Mouse (Mus musculus): ENCODE results near the gene Akap8l.

The Akap8l gene

DNA sequence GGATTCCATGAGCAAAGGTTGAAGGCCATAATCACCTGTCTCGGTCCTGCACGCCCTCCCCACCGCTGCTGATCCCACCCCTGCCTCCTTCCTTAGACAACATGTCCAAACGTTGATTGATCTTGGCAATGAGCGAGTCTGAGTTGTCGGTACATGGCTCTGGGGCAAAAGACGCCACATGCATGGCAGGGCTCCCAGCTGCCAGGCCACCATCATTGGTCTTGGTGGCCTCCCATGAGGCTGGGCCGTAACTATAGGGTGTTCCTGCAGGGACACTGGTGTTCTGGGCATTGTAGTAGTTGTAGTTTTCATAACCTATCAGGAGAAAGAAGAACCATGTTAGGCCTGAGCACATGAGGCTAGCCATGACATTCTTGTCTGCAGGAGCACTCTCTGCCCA, 33.4 kb downstream of the Akap8l start:
- no peak for DNase-seq

- DNase-seq: no peak
Observed at GRCm38 (mm10) chr17:32315560-32315959, 34.8 kb downstream of the Akap8l start.

DNA sequence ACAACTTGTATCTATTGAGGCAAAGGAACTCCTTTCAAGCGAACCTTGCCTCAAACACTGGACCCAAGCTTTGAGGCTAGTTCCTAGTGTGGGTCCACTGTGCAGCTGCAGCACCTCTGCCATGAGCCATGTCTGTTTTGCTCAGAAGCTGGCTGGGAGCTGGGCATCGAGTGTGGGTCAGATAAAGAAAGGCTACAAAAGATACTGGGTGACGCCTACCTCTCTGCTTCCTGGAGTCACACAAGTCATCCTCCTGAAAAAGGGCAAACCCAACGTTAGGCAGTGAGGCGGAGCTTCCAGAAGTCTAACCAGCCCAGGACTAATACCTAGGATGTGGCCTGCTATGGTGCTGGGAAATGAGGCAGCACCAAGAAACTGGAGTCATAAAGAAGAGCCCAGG, 36.5 kb downstream of the Akap8l start:
- DNase-seq: no peak

DNA sequence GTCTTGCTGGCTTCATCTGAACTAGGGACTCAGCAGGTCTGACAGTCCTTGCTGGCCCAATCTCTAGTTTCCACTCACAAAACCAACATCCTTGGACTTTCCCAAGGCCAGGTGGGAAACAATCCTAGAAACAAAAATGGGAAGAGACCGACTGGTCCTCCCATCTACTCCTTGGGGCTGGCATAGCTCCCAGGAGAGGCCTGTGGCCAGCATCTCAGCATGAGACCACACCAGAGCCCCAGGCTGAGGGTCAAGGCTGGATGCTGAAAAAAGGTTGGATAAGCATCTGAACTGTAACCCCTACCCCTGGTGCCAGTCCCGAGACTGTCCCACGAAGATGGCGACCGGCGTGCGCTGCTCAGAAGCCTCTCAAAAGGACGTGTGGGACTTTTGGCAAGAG, 37.6 kb downstream of the Akap8l start:
- no peak for DNase-seq

- no peak for DNase-seq
Observed at GRCm38 (mm10) chr17:32307963-32308362, 42.4 kb downstream of the Akap8l start.

GRCm38 (mm10) chr17:32298125-32298524, 52.3 kb downstream of the Akap8l start:
- DNase-seq: no peak

GRCm38 (mm10) chr17:32295901-32296300, 54.5 kb downstream of the Akap8l start:
- DNase-seq: no peak

DNA sequence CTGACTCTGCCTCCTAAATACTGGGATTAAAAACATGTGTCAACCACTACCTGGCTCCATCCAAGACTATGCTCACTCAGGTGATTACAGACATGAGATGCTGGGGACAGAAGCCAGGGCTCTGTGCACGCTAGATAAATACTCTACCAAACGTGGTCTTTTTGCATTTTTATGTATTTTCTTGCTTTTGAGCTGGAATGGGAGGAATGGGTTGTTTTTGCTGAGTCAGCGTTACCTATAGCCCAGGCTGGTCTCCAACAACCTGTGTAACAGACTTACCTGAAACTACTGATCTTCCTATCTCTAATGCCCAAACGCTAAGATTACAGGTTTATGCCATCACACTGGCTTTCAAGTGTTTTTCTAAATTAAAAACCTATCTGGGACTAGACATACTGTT, 55.2 kb downstream of the Akap8l start:
- DNase-seq: no peak

GRCm38 (mm10) chr17:32285138-32285670, 65.2 kb downstream of the Akap8l start:
- no peak for DNase-seq

DNA sequence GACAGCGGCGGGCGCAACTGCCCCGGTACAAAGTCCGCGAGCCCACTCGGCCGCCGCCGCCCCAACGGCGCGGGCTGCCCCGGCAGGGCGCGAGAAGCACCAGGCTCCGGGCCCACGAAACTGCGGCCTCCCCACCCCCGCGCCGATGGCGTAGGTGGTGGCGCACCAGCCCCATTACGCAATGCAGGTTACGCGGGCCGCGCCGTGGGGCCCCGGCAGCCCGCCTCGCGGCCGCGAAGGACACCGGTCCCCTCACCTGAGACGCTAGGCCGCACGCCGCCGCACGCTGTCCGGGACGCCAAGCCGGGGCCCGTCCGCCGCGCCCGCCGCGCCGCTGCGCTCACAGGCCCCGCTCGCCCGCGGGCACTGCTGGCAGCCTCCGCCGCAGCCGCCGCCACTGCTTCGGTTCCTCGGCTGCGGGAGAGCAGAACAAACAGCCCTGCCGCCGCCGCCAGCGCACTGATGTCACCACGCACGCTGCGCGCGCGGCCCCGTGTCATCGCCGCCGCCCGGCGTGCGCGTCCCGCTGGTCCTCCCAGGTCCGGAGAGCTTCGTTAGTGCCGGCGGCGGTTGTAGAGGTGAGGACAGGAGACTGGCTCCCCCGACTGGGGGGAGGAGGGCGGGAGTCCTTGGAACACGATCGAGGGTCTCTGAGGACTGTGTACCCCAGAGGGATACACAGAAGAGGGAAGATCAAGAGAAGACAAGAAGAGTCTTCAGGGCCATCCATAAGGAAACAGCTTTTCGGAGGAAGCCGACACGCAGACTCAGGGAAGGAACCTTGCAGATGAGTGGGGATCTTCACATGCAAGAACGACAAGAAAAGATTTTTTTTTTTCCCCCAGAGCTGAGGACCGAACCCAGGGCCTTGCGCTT, 65.9 kb downstream of the Akap8l start, which contains the start of gene Brd4:
Brd4 (minus strand) TSS at position 461 of the 876 bp plus-strand sequence.
- peak; percentile 92 to 95 for DNase-seq

- DNase-seq: peak; percentile 68 to 81
Observed at GRCm38 (mm10) chr17:32283771-32284221, 66.6 kb downstream of the Akap8l start.

- DNase-seq: peak; percentile 31 to 56
Observed at GRCm38 (mm10) chr17:32283341-32283740, 67.1 kb downstream of the Akap8l start.

DNA sequence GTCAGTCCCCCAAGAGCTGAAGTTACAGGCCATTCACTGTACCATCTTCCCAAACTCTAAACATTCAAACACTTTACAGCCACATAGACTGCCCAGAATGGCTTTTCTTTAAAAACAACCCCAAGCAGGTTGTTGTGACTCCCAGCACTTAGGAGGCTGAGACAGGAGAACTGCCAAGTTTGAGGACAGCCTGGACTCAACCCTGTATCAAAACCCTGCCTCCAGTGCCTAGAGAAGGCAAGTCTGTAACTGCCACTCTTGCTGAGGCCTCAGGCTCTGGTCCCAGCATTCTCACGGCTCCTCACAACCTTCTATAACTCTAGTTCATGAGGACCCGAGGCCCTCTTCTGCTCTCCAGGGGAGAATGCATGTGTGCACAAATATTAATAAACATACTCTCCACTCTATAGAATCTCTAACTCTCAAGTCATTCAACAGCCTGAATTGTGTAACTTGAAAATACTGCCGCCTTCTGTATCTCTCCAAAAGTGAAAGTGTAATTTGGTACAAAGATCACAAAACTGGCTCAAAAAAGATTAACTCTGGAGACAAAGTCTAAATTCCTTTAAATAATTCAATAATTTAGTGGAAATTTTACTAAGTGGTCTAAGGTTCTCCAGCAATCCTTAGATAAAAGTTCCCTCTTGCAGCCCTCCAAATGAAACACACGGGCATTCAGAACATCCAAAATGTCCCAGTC, 68.6 kb downstream of the Akap8l start:
- no peak for DNase-seq

DNA sequence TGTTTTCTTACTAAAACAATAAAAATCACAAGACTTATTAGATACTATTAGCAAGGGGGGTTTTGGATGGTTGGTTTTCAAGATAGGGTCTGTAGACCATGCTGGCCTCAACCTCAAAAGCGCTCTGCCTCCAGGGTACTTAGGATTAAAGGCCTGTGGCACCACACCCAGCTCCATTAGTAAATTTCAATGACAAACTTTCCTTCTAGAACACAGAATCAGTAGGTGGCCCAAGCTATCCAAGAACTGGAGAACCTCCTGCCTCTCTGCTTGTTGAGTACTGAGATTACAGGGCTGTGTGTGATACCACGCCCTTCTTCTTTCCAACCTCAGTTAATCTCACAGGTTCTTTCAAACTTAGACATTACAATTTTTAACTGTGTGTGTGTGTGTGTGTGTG, 69.3 kb downstream of the Akap8l start:
- no peak for DNase-seq

GRCm38 (mm10) chr17:32280575-32280974, 69.8 kb downstream of the Akap8l start:
- DNase-seq: no peak

GRCm38 (mm10) chr17:32277201-32277600, 73.2 kb downstream of the Akap8l start:
- DNase-seq: no peak

- DNase-seq: no peak
Observed at GRCm38 (mm10) chr17:32275568-32275967, 74.8 kb downstream of the Akap8l start.
